Mouse (Mus musculus) macrophage (primary cell): ENCODE data around the gene Tspan11. TPM values are rescaled to one million over a fixed set of nuclear protein-coding genes. Genes with fewer than 3 reads are reported as not detected.

Source experiments
- H3K27ac ChIP-seq: fragments of 350-480 bp; formaldehyde crosslinking; 2 replicates; pipeline ENCODE4 v1.9.0; 2021
- H3K36me3 ChIP-seq: fragments of 350-480 bp; formaldehyde crosslinking; 2 replicates; pipeline ENCODE4 v1.9.0; 2021; ENCODE audit errors: inconsistent target
- H3K4me3 ChIP-seq: fragments of 350-480 bp; formaldehyde crosslinking; 2 replicates; pipeline ENCODE4 v1.9.0; 2021; ENCODE audit errors: inconsistent target
- H3K79me2 ChIP-seq: fragments of 350-480 bp; formaldehyde crosslinking; 2 replicates; pipeline ENCODE4 v1.9.0; 2021; ENCODE audit errors: inconsistent target
- WGBS: methylation state at CpG from one replicate; pipeline ENCODE4 v1.1.7; 2026; ENCODE audit warnings: inconsistent platforms; ENCODE audit not compliant: missing documents; 5-methylcytosine and 5-hydroxymethylcytosine counted together
- polyA plus RNA-seq: library from polyadenylated mRNA; stranded (reverse); fragments of 250-400 nt; gene quantifications from 3 replicates; pipeline ENCODE4 v1.2.4, GENCODE M21; 2018; ENCODE audit warnings: inconsistent platforms

Tspan11 gene
- polyA plus RNA-seq, 1 experiment from 2014 or later = not detected

- no peak overlapping the region for H3K27ac ChIP-seq
- H3K36me3 ChIP-seq = no peaks in the 10 kb centered on the region
- no peak overlapping the region for H3K4me3 ChIP-seq
- WGBS = 92% methylated on average over 6 of the region's 6 CpGs
- H3K79me2 ChIP-seq = no peaks in the 10 kb centered on the region
Measured at GRCm38 (mm10) chr6:127900062-127900461, 12.7 kb downstream of the Tspan11 start.

- H3K79me2 ChIP-seq = no peaks in the 10 kb centered on the region
- no peak overlapping the region for H3K27ac ChIP-seq
- H3K4me3 ChIP-seq = no peak overlapping the region
- WGBS = 96% methylated on average over 3 of the region's 3 CpGs
- no peaks in the 10 kb centered on the region for H3K36me3 ChIP-seq
Measured at GRCm38 (mm10) chr6:127901261-127901660, 13.9 kb downstream of the Tspan11 start.

- H3K4me3 ChIP-seq = no peak overlapping the region
- no peaks in the 10 kb centered on the region for H3K79me2 ChIP-seq
- 92% methylated on average over 5 of the region's 5 CpGs for WGBS
- H3K27ac ChIP-seq = no peak overlapping the region
- no peaks in the 10 kb centered on the region for H3K36me3 ChIP-seq
Measured at GRCm38 (mm10) chr6:127901669-127902068, 14.3 kb downstream of the Tspan11 start.

- no peak overlapping the region for H3K27ac ChIP-seq
- no peak overlapping the region for H3K4me3 ChIP-seq
- H3K36me3 ChIP-seq = no peaks in the 10 kb centered on the region
- WGBS = 79% methylated on average over 8 of the region's 8 CpGs
- no peaks in the 10 kb centered on the region for H3K79me2 ChIP-seq
Measured at GRCm38 (mm10) chr6:127902559-127902958, 15.2 kb downstream of the Tspan11 start.

GRCm38 (mm10) chr6:127910638-127911037 lies 23.2 kb downstream of the Tspan11 start:
- Histone ChIP-seq H3K4me3 (no peak overlapping the region), H3K36me3 (no peaks in the 10 kb centered on the region), H3K79me2 (no peaks in the 10 kb centered on the region), H3K27ac (no peak overlapping the region)
- WGBS = 68% methylated on average over 4 of the region's 4 CpGs

- Histone ChIP-seq H3K36me3 (no peaks in the 10 kb centered on the region), H3K27ac (no peak overlapping the region), H3K79me2 (no peaks in the 10 kb centered on the region), H3K4me3 (no peak overlapping the region)
- 89% methylated on average over 4 of the region's 4 CpGs for WGBS
Measured at GRCm38 (mm10) chr6:127911687-127912086, 24.3 kb downstream of the Tspan11 start.

GRCm38 (mm10) chr6:127912938-127913337 lies 25.5 kb downstream of the Tspan11 start:
- Histone ChIP-seq H3K27ac (no peak overlapping the region), H3K79me2 (no peaks in the 10 kb centered on the region), H3K4me3 (no peak overlapping the region), H3K36me3 (no peaks in the 10 kb centered on the region)
- 93% methylated on average over 3 of the region's 3 CpGs for WGBS

GRCm38 (mm10) chr6:127916993-127917392 lies 29.6 kb downstream of the Tspan11 start:
- Histone ChIP-seq H3K79me2 (no peaks in the 10 kb centered on the region), H3K4me3 (no peak overlapping the region), H3K36me3 (no peaks in the 10 kb centered on the region), H3K27ac (no peak overlapping the region)
- WGBS = 95% methylated on average over 3 of the region's 3 CpGs

GRCm38 (mm10) chr6:127917712-127918111 lies 30.3 kb downstream of the Tspan11 start:
- Histone ChIP-seq H3K36me3 (no peaks in the 10 kb centered on the region), H3K4me3 (no peak overlapping the region), H3K79me2 (no peaks in the 10 kb centered on the region), H3K27ac (no peak overlapping the region)
- 74% methylated on average over 4 of the region's 4 CpGs for WGBS

- 36% methylated on average over 6 of the region's 6 CpGs for WGBS
- Histone ChIP-seq H3K36me3 (no peaks in the 10 kb centered on the region), H3K79me2 (no peaks in the 10 kb centered on the region), H3K27ac (no peak overlapping the region), H3K4me3 (no peak overlapping the region)
Measured at GRCm38 (mm10) chr6:127919491-127919890, 32.1 kb downstream of the Tspan11 start.

GRCm38 (mm10) chr6:127920652-127921051 lies 33.3 kb downstream of the Tspan11 start:
- WGBS = 6% methylated on average over 8 of the region's 8 CpGs
- H3K4me3 ChIP-seq = no peak overlapping the region

GRCm38 (mm10) chr6:127921996-127922395 lies 34.6 kb downstream of the Tspan11 start:
- WGBS = 78% methylated on average over 9 of the region's 9 CpGs
- no peak overlapping the region for H3K27ac ChIP-seq
- no peaks in the 10 kb centered on the region for H3K36me3 ChIP-seq
- no peak overlapping the region for H3K4me3 ChIP-seq
- H3K79me2 ChIP-seq = no peaks in the 10 kb centered on the region

More at GRCm38 (mm10) chr6:127920652-127921051, 33.3 kb downstream of the Tspan11 start:
- no peaks in the 10 kb centered on the region for H3K79me2 ChIP-seq
- H3K36me3 ChIP-seq = no peaks in the 10 kb centered on the region
- no peak overlapping the region for H3K27ac ChIP-seq

- 71% methylated on average over 9 of the region's 9 CpGs for WGBS
- H3K27ac ChIP-seq = no peak overlapping the region
- H3K4me3 ChIP-seq = no peak overlapping the region
- H3K36me3 ChIP-seq = no peaks in the 10 kb centered on the region
- H3K79me2 ChIP-seq = no peaks in the 10 kb centered on the region
Measured at GRCm38 (mm10) chr6:127923296-127923695, 35.9 kb downstream of the Tspan11 start.

- H3K79me2 ChIP-seq = no peaks in the 10 kb centered on the region
- WGBS = 82% methylated on average over 6 of the region's 6 CpGs
- no peaks in the 10 kb centered on the region for H3K36me3 ChIP-seq
- H3K4me3 ChIP-seq = no peak overlapping the region
- H3K27ac ChIP-seq = no peak overlapping the region
Measured at GRCm38 (mm10) chr6:127924750-127925149, 37.4 kb downstream of the Tspan11 start.

- 80% methylated on average over 9 of the region's 9 CpGs for WGBS
- no peak overlapping the region for H3K4me3 ChIP-seq
- H3K79me2 ChIP-seq = no peaks in the 10 kb centered on the region
- H3K27ac ChIP-seq = no peak overlapping the region
- no peaks in the 10 kb centered on the region for H3K36me3 ChIP-seq
Measured at GRCm38 (mm10) chr6:127925915-127926314, 38.5 kb downstream of the Tspan11 start.

- WGBS = 83% methylated on average over 3 of the region's 5 CpGs
- no peaks in the 10 kb centered on the region for H3K79me2 ChIP-seq
- no peak overlapping the region for H3K27ac ChIP-seq
- H3K36me3 ChIP-seq = no peaks in the 10 kb centered on the region
- H3K4me3 ChIP-seq = no peak overlapping the region
Measured at GRCm38 (mm10) chr6:127928682-127929081, 41.3 kb downstream of the Tspan11 start.
